Mouse (Mus musculus): ENCODE results near the gene Apeh.

DNA sequence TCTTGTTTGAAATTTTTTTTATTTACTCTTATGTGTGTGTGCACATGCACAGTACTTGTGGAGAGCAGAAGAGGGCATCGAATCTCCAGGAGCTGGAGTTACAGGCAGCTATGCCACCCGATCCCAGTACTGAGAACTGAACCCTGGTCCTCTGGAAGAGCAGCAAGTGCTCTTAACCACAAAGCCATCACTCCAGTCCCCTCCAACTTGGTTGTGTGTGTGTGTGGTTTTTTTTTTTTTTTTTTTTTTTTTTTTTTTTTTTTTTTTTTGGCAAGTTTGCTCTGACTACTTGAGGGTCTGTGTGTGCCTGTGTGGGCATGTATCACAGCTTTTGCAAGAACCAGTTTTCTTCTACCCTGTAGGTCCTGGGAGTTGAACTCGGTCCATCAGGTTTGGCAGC is 38.0 kb upstream of the Apeh start:
- TF ChIP-seq CTCF (IDR thresholded peaks at IDR 0.05; ENCODE audit: low read depth) (no peak), EP300 (IDR thresholded peaks at IDR 0.05; ENCODE audit: low read depth) (no peak)

All from liver, embryonic 14.5 days (tissue).